Mouse (Mus musculus) G1E (cell line): Measurements from ENCODE around the gene Rpl18.

Experiments
- CTCF ChIP-seq: IDR thresholded peaks from 2 replicates; pipeline ENCODE4 v1.5.1; 2012; ENCODE audit warnings: low read depth, low read length, inconsistent platforms, mixed read lengths
- POLR2AphosphoS5 ChIP-seq: IDR thresholded peaks from 2 replicates; pipeline ENCODE4 v1.6.1; 2012; ENCODE audit warnings: low read depth, low read length, inconsistent platforms; ENCODE audit not compliant: insufficient replicate concordance
- TAL1 ChIP-seq: conservative IDR thresholded peaks from 2 replicates; pipeline ENCODE4 v1.6.1; 2012; ENCODE audit warnings: low read depth, low read length, inconsistent platforms, mixed read lengths

DNA sequence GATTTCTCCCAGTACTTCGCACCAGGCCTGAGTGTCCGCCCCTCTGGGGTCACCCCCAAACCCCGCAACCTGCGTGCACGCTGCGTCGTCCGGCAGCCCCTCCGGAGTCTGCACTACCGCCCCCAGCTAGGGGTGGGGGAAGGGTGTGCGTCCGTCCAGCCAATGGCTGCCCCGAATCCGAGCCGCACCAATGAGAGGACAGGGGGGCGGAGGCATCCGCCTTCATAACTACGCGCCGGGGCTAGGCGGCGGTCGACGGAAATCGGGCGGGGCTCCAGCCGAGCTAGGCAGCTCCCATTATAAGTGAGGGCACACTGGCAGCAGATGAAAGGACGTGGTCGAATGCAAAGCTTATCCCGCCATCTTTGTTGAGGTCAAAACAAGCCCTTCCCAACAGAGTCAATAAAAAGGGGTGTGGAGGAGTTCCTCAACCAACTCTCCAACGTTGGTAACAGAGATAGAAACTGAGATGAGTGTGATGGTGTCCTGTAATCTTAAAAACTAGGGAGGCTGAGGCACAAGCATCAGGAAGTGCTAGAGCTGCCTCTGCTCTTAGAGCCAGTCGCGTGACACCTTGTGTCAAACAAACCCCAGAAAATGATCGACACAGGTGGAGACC lies at the start of gene Rpl18:
- TF ChIP-seq POLR2AphosphoS5, result no peak
- TF ChIP-seq CTCF, result no peak
- no peak for TF ChIP-seq TAL1
